Mouse (Mus musculus) left cerebral cortex, adult 2 months (tissue): ENCODE data around the gene Ptprn2. TPM values are rescaled to one million over a fixed set of nuclear protein-coding genes. Genes with fewer than 3 reads are reported as not detected.

ENCODE experiments used
- DNase-seq, 2 experiments: peaks; one replicate each; pipeline ENCODE4 v3.0.0; 2021 to 2022; ENCODE audit warnings: low spot score in 2 of 2, mixed read lengths in 1 of 2; ENCODE audit errors: extremely low spot score in 1 of 2
- H3K27ac ChIP-seq: fragments of 200-600 bp; 2 replicates; pipeline ENCODE4 v1.8.1; 2022
- H3K4me3 ChIP-seq: fragments of 200-600 bp; 2 replicates; pipeline ENCODE4 v1.8.1; 2022
- CTCF ChIP-seq: fragments of 200-600 bp; IDR thresholded peaks from 2 replicates; pipeline ENCODE4 v1.8.1; 2022; ENCODE audit warnings: antibody characterized with exemption, mild to moderate bottlenecking, moderate library complexity
- intact Hi-C: fragments of 180-260 bp; cut with DNase I; formaldehyde crosslinking; loops from one replicate; pipeline ENCODE4 v1.15.1; 2025
- total RNA-seq, 2 experiments: library from RNA; stranded (reverse); gene quantifications; 2 replicates each; pipeline ENCODE4 v1.2.3; 2021

Ptprn2 gene
- total RNA-seq, 2 experiments from 2014 or later: 339 to 346 TPM

DNA sequence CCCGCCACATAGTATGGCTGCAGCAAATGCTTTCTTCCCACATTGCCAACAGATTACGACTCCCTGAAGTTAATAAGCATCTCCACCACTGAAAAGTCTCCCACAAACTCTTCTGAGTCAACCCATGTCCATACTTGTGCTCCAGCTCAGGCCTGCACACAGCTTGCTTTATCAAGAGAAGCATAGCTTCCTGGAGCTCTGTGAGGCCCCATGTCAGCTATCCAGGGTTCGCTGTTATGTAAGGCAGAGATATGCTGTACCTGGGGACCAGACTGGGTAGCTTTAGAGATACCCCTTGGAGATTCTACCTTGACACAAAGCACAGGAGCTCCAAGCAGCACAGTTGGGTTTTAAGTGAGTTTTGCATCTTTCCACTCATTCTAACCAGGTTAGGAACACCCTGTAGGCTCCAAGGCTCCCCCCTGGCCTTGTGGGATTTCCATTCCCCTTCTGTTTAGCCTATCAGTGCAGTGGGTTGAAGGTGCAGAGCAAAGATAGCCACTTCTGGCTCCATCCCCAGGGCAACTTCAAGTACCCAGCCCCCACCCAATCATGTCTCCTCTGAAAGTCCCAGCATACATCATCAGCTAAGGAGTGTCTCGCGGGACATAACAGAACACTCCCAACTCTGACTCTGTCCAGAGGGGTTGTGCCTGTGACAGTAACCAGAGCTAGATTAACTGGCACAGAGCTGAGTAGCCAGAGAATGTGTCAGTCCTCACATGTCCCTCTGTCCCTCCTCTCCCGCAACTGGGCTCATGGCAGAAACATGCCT, 572.9 kb downstream of the Ptprn2 start:
- intact Hi-C loops: loop anchor here (5.0 kb wide), 1 partner anchor 69 kb away; no protein-coding TSS in a partner anchor
- H3K4me3 ChIP-seq: no peak overlapping the region
- H3K27ac ChIP-seq: no peak overlapping the region
- TF ChIP-seq CTCF: no peak
- DNase-seq: no peak

DNA sequence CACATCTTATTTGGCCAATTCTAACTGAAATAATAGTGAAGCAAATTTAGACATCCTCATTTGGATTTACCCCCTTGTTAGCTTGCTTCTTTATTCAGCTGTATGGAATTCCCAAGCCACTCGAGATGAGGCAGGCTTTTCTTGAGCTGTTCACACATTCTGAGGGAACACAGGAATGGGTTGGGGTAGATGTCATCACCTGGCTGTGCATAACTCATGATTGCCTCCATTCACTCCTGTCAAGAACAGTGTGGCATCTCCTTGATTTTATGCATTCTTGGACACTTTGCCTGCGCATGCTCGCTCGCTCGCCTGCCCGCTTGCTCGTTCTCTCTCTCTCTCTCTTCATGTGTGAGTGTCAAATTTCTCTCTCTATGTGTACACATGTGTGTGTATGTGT, 573.5 kb downstream of the Ptprn2 start:
- Histone ChIP-seq H3K27ac (no peak overlapping the region), H3K4me3 (no peak overlapping the region)
- intact Hi-C loops: loop anchor here (5.0 kb wide), 1 partner anchor 68 kb away; no protein-coding TSS in a partner anchor
- no peak for TF ChIP-seq CTCF
- no peak for DNase-seq

DNA sequence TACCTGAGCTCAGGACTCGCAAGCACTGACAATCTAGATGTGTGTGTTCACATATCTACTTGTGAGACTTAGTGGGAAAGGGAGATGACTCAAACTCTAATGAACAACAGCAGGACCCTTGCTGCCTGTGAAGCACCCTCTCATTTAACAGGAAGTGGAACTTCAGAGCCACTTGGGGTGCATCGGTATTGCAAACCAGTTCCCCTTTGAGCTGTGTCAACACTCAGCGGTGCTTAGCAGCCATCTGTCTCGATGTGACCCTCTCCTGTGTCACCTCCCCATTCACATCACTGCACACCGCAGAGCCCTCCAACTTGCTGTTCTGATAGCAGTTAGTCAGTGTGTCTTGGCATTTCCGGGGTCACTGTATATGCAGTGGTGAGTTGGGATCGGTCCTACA, 592.1 kb downstream of the Ptprn2 start:
- DNase-seq: no peak
- no peak for TF ChIP-seq CTCF
- Histone ChIP-seq H3K27ac (no peak overlapping the region), H3K4me3 (no peak overlapping the region)
- intact Hi-C loops: loop anchor here (2.0 kb wide), 1 partner anchor 21 kb away; no protein-coding TSS in a partner anchor

DNA sequence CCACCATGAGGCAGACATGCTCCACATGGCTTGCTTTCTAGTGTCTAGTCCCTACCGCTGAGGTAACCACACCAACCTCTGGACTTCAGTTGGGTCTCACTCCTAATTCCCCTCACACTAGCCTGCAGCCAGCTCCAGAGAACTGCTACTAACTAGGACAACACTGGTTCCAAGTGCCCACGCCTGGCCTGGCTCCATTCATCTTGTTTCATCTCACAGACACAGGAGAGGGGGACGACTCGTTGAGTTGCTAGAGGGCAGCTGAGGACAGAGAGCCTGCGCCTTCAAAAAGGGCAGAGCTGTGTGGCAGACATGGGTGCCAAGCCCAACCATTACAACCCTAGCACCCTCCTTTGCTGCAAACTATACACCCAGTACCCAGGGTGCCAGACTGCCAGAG, 593.4 kb downstream of the Ptprn2 start:
- intact Hi-C loops: no loop called here
- Histone ChIP-seq H3K27ac (no peak overlapping the region), H3K4me3 (no peak overlapping the region)
- DNase-seq: peak in 1 of 2 experiments; percentile 53
- no peak for TF ChIP-seq CTCF

DNA sequence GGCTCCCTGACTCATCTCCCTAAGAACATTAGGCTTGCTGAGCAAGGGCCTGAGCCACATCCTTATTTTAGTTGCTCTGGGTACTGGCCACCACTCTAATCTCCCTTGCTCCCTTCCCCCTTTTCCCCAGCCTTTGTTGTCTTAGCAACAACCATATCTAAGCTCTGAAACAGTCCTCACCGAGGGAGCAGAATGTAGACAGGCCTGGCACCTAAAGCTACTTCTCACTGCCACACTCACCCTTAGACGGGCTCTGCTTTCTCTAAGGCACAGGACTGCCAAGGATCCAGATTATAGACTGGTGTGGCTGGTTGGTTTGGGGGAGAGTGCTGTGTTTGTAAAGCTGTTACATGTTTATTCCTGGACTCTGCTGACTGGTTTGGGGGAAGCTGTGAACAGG, 594.2 kb downstream of the Ptprn2 start:
- Histone ChIP-seq H3K27ac (no peak overlapping the region), H3K4me3 (no peak overlapping the region)
- TF ChIP-seq CTCF: no peak
- no peak for DNase-seq
- intact Hi-C loops: no loop called here

DNA sequence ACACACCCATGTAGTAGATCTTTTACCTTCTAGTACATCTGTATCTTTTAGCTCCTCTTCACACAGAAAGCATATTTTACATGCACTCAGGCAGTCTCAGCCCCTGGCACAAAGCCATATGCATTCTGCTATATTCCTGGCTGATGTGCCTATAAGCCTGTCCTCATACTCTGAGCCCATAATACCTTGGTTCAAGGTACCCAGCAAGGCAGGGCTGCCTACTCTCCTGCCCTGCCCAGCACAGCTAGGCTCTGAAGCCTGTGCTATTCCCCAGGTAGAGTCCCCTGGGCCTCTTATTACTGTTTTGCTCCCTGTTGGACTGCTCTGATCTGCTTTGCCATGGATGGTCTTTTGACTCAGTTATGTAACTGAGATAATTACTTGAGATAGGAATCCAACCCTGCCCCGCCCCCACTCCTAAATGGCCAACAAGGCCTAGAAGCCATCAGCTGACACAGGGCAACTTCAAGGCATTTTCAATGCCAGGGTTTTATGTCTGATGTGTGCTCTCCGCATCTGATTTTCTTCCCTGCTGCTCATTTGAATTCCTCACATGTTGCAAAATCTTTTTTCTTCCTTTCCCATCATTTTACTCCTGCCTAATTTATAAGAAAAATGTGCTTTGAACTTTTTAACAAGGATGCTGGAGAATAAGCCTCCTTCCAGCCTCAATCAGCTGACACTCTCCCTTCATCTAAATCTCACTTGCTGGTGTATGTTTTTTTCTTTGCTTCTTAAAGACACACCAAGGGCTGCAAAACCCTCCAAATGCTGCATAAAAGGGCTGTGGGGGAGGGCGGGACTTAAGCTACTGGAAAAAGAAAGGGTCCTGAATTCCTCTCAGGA, 598.6 kb downstream of the Ptprn2 start:
- H3K4me3 ChIP-seq: no peak overlapping the region
- intact Hi-C loops: no loop called here
- H3K27ac ChIP-seq: no peak overlapping the region
- no peak for TF ChIP-seq CTCF
- no peak for DNase-seq

DNA sequence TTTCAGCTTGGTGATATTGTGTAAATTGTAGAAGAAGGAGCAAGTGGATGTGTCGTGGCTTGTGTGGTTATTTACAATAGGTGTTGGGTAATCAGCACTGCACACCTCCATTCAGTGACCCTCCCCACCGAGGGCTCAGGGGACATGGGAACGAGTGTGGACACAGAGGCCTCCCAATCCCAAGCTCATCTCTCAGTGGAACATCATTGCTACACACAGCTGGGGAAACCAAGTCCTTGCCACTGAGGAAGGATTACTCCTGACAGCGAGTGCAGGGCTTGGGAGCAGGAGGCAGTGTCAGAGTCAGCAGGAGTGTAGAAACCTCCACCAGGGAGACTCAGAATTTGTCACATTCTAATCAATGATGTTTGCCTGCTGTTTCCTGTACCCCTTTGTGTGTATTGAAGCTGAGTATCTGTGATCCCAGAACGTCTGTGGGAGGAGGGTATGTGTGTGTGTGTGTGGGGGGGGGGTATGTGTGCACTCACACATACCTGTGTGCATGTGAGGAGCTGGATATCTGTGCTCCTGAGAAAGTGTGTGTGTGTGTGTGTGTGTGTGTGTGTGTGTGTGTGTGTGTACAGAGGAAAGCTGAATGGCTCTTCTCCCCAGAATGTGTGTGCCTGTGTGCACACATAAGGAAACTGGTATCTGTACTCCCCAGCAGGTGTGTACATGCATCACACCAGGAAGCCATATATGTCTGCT, 599.3 kb downstream of the Ptprn2 start:
- no peak for TF ChIP-seq CTCF
- H3K27ac ChIP-seq: no peak overlapping the region
- H3K4me3 ChIP-seq: no peak overlapping the region
- intact Hi-C loops: no loop called here
- no peak for DNase-seq

DNA sequence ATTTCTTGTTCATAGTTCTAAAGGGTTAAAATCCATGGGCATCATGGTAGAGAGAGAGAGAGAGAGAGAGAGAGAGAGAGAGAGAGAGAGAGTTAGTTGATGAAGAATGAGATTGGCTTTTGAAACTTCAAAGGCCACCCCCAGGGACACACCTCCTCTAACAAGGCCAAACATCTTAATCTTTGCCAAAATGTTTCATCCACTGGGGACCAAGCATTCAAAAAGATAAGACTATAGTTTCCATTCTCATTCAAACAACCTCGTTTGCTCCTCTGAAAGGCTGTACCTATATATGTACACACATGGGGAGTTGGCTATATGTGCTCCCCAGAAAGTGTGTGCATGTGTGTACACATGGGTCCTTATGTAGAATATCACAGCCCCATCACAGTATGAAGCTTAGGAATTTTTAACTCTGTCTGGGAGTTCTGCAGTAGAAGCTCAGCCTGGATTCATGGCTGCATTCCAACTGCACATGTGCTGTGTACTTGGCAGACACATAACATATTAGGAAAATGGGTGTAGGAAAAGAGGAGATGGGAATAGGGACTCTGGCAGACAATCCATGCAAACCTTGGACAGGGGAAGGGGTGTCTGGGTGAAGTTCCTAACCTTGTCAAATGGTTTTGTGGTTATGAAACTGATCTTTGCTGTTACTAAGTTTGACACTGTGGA, 600.3 kb downstream of the Ptprn2 start:
- no peak for DNase-seq
- Histone ChIP-seq H3K27ac (no peak overlapping the region), H3K4me3 (no peak overlapping the region)
- intact Hi-C loops: no loop called here
- TF ChIP-seq CTCF: no peak

DNA sequence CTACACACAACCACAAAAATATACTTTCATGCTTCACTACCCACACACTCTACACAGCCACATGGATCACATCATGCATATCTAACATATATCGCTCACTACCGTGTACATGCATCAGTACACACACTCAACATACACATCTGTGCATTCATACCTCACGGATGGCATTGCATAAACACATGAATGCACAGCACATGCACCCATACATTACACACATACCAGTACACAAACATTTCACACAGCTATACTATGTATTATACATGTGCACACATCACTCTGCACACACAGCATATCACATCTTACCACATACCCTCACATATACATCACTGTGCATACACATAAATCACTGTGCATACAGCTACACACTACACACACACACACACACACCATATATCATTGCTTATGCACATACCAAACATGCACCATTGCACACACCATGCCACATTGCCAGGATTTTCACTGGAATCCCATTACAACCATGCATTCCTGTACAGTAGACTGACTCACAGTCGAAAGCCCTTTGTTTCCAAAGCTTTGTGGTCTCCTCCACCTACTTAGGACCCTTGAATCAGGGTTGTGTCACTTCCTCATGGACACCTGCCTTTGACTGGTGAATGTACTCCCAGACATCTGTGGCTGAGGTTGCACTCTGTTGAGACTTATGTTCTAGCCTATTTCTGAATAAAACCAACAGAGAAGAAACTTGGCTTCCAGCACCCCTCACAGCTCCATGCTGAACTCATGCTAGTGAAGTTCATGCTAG, 607.0 kb downstream of the Ptprn2 start:
- H3K4me3 ChIP-seq: no peak overlapping the region
- intact Hi-C loops: no loop called here

DNA sequence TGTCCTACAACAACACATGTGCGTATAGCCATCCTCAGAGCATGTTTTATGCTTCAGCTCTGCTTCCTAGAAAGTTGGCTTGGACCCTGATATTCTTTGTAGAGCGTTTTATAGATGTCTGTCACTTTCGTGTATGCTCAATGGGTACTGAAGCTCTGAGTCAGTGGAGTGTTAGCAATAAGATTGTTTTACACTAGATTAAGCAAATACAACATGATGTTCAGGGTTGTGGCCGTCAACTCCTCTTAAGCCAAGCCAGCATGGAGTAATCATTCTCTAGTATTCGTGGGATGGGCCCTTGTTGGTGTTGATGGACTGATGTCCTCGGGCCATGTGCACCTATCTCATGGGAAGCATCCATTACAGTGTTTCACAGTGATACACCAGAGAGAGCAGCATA, 610.4 kb downstream of the Ptprn2 start:
- no peak for DNase-seq
- Histone ChIP-seq H3K4me3 (no peak overlapping the region), H3K27ac (no peak overlapping the region)
- intact Hi-C loops: no loop called here
- no peak for TF ChIP-seq CTCF

More for the DNA sequence above, 607.0 kb downstream of the Ptprn2 start:
- TF ChIP-seq CTCF: no peak
- H3K27ac ChIP-seq: no peak overlapping the region
- no peak for DNase-seq

DNA sequence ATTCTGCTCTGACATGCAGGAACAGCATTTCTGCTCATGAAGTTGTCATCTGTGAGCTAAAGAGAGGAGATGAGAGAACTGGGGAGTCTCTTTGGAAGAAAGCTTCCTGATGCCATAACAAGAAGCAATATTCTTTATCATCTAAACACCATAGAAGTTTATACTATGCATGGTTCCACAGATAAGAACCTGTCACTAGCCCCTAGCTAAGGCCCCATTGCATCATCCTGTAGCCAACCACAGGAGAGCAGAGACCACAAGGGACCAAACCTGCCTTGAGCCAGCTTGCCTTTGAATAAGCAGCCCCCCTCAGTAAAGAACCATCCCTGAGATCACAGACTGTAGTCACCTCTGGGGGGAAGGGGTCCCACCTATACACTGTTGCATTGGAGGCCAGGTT, 612.8 kb downstream of the Ptprn2 start:
- intact Hi-C loops: no loop called here
- Histone ChIP-seq H3K4me3 (no peak overlapping the region), H3K27ac (no peak overlapping the region)
- DNase-seq: no peak
- no peak for TF ChIP-seq CTCF
